Mouse (Mus musculus) embryonic facial prominence, embryonic 12.5 days (tissue): Measurements from ENCODE around the gene H3f3a. TPM values are rescaled to one million over a fixed set of nuclear protein-coding genes. Genes with fewer than 3 reads are reported as not detected.

ENCODE experiments used
- ATAC-seq: fragments of 200-750 bp; cut with Nextera tagmentation; 2 replicates; pipeline ENCODE4 v1.8.0; 2017; ENCODE audit not compliant: insufficient number of reproducible peaks, insufficient read depth, low FRiP score, low TSS enrichment
- H3K27ac ChIP-seq: fragments of 300-500 bp; sonication (generic); 2 replicates; pipeline ENCODE4 v1.5.1; 2016; ENCODE audit warnings: mild to moderate bottlenecking
- H3K27me3 ChIP-seq: fragments of 300-500 bp; sonication (generic); 2 replicates; pipeline ENCODE4 v1.6.1; 2016; ENCODE audit warnings: mild to moderate bottlenecking, moderate library complexity
- H3K36me3 ChIP-seq: fragments of 300-500 bp; sonication (generic); 2 replicates; pipeline ENCODE4 v1.6.1; 2016; ENCODE audit warnings: mild to moderate bottlenecking
- H3K4me1 ChIP-seq: fragments of 300-500 bp; sonication (generic); 2 replicates; pipeline ENCODE4 v1.6.1; 2016
- H3K4me2 ChIP-seq: fragments of 300-500 bp; sonication (generic); replicated peaks from 2 replicates; pipeline ENCODE4 v1.6.1; 2016; ENCODE audit warnings: mild to moderate bottlenecking, moderate library complexity
- H3K4me3 ChIP-seq: fragments of 300-500 bp; sonication (generic); 2 replicates; pipeline ENCODE4 v1.5.1; 2016; ENCODE audit warnings: mild to moderate bottlenecking
- H3K9ac ChIP-seq: fragments of 300-500 bp; sonication (generic); 2 replicates; pipeline ENCODE4 v1.6.1; 2016; ENCODE audit warnings: mild to moderate bottlenecking, moderate library complexity
- H3K9me3 ChIP-seq: fragments of 300-500 bp; sonication (generic); 2 replicates; pipeline ENCODE4 v1.6.1; 2016; ENCODE audit warnings: mild to moderate bottlenecking, moderate library complexity
- WGBS: fragments of 180-500 bp; shearing (Covaris S2); methylation state at CpG from one replicate; pipeline ENCODE4 v1.1.7; 2016; 5-methylcytosine and 5-hydroxymethylcytosine counted together
- polyA plus RNA-seq: library from polyadenylated mRNA; unstranded; fragments of >200 nt; fragmentation: Nextera tagmentation; extraction: Ambion mirVana; gene quantifications from 2 replicates; pipeline ENCODE4 v1.2.1, GENCODE M21; 2016

The H3f3a gene
- polyA plus RNA-seq, 1 experiment from 2014 or later = 3,209 TPM

DNA sequence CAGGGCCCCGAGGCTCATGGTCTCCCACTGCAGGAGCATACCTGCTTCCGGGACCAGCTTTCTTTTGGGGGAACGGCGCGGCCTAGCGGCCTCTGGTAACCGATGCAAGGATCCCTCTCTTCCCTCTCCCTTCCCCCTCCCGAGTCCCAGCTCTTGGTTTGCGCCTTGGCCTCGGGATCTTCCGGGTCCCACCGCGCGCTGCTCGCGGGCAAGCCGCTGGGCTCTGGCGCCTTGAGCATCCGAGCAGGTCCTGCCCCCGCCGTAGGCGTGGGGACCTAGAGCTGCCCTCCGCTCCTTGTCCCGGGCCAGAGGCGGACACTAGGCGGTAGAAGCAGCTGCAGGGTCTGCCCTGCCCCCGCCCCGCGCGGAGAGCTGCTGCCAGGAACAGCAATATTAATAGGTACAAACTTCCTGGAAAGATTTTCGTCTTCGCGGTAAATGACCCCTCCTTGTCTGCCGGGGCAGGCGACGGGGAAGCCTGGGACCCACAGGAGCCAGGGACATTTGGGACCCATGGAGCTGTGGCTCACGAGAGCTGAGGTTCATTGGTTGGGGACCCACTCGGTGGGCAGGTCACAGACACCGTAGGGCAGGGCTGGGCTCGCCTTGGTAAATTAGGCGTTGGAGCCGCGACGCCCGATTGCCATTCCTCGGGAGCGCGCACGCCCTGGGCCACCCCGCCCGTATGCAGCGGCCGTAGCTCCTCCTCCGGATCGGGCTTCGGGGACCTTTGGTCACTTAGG lies 35.9 kb downstream of the H3f3a start:
- Histone ChIP-seq H3K27me3 (no peaks in the 10 kb centered on the region), H3K9ac (peak overlapping the region; percentile 78), H3K9me3 (peaks cover 3% of the 10 kb centered on the region; the same call in 1 of the 2 replicates), H3K36me3 (no peaks in the 10 kb centered on the region), H3K4me1 (peaks cover 19% of the 10 kb centered on the region; the same call in 1 of the 2 replicates), H3K27ac (peak overlapping the region; percentile 90), H3K4me3 (peak overlapping the region; percentile 68), H3K4me2 (peak overlapping the region; percentile 90)
- under 1% methylated on average over 56 of the region's 56 CpGs for WGBS
- ATAC-seq = peak; percentile 85

DNA sequence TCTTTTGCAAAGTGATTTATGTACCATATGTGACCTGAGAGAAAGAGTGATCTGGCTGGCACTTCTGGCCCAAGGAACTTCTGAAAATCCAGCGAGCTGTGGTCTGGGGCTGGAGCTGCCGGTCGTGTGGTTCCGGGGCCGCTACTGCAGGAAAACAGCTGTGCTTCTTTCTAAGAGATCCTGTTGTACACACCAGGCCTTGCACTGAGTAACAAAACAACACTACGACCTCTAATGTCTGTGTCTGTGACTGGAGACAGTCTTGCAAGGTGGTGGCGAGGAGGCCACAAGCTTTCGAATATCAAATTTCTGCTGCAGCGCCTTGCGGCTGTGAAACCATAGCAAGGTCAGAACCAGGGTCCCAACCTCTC lies 36.5 kb downstream of the H3f3a start:
- peak overlapping the region; percentile 68 for H3K4me3 ChIP-seq
- H3K27ac ChIP-seq = peak overlapping the region; percentile 90
- no peaks in the 10 kb centered on the region for H3K27me3 ChIP-seq
- H3K4me2 ChIP-seq = peak overlapping the region; percentile 90
- peaks cover 19% of the 10 kb centered on the region; the same call in 1 of the 2 replicates for H3K4me1 ChIP-seq
- H3K9ac ChIP-seq = peak overlapping the region; percentile 78
- H3K36me3 ChIP-seq = no peaks in the 10 kb centered on the region
- H3K9me3 ChIP-seq = peaks cover 3% of the 10 kb centered on the region; the same call in 1 of the 2 replicates
- WGBS = 4% methylated on average over 10 of the region's 10 CpGs
- no peak for ATAC-seq

DNA sequence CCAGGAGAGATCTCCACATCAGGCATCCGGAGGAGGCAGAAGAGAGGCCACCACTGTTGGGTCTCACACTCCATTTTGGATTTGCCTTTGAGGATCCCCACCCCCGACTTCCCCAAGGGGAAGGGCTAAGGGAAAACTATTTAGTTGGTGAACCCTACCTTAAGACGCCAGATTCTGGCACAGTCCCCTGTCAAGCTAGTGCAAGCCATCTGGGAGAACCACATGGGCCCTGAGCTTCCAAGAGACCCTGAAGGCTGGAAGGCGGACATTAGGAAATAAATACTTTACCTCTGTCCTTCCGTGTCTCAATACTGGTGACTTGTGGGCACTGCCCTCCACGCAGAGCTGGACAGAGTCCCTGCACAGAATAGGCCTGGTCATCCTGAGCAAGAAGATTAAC lies 37.2 kb downstream of the H3f3a start:
- no peaks in the 10 kb centered on the region for H3K27me3 ChIP-seq
- no peak overlapping the region for H3K4me3 ChIP-seq
- H3K9me3 ChIP-seq = peaks cover 3% of the 10 kb centered on the region; the same call in 1 of the 2 replicates
- no peak overlapping the region for H3K4me2 ChIP-seq
- 0 out of 2 replicates have a peak overlapping the region, but pooled peaks have one; percentile 57 for H3K27ac ChIP-seq
- 79% methylated on average over 6 of the region's 6 CpGs for WGBS
- ATAC-seq = no peak
- H3K9ac ChIP-seq = no peak overlapping the region
- peaks cover 19% of the 10 kb centered on the region; the same call in 1 of the 2 replicates for H3K4me1 ChIP-seq
- H3K36me3 ChIP-seq = no peaks in the 10 kb centered on the region

DNA sequence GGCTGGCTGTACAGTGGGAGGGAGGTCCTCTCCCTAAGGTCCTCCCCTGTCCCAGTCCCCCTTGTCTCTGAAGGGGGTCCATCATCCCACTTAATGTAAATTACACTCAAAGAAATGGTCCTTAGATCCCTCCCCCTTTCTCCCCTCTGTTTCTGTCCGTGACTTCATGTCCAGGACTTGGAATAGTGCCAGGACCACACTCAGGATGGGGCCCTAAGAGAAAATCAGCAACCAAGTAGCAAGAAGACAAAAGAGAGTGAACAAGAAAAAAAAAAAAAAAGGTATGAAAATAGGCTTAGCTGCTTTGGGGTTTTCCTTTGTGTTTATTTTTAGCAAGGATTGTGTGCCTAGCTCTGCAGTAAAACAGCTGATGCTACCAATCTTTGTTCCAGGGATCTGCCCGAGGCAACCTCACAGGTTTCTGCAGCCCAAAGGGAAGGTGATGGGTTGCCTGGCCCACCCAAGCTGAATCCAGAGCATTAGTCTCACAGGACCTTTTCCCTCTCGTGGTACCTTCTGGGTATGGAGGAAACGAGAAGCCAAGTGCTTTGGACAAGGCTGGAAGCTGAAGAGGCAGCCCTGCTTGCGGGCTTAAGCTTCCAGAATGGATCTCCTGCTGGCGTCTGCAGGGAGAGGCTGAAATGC lies 37.8 kb downstream of the H3f3a start:
- Histone ChIP-seq H3K9ac (no peak overlapping the region), H3K4me3 (no peak overlapping the region), H3K27me3 (no peaks in the 10 kb centered on the region), H3K27ac (0 out of 2 replicates have a peak overlapping the region, but pooled peaks have one; percentile 57), H3K4me1 (peaks cover 19% of the 10 kb centered on the region; the same call in 1 of the 2 replicates), H3K9me3 (peaks cover 3% of the 10 kb centered on the region; the same call in 1 of the 2 replicates), H3K36me3 (no peaks in the 10 kb centered on the region), H3K4me2 (no peak overlapping the region)
- ATAC-seq = no peak
- 59% methylated on average over 6 of the region's 6 CpGs for WGBS

DNA sequence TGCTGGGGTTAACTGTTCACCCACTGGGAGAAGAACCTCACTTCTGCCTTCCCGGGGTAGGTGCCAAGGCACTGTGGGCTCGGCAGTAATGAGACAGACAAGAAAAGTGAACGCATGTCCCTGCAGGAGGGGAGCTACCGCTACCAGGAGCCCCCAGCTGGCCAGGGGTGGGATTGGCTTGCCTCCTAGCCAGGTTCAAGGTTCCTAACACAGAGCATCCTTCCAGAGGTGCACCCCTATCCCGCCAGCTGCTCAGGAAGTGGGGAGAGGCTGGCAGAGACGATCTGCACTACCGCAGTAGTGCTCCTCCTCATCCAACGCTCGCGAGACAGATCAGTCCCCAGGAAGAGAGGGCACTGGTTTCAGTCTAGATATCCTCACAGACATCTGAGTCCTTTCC lies 38.4 kb downstream of the H3f3a start:
- H3K4me1 ChIP-seq = peaks cover 19% of the 10 kb centered on the region; the same call in 1 of the 2 replicates
- H3K9me3 ChIP-seq = peaks cover 3% of the 10 kb centered on the region; the same call in 1 of the 2 replicates
- H3K4me3 ChIP-seq = no peak overlapping the region
- no peak overlapping the region for H3K27ac ChIP-seq
- ATAC-seq = no peak
- no peak overlapping the region for H3K9ac ChIP-seq
- H3K27me3 ChIP-seq = no peaks in the 10 kb centered on the region
- no peaks in the 10 kb centered on the region for H3K36me3 ChIP-seq
- no peak overlapping the region for H3K4me2 ChIP-seq
- WGBS = 84% methylated on average over 10 of the region's 10 CpGs

DNA sequence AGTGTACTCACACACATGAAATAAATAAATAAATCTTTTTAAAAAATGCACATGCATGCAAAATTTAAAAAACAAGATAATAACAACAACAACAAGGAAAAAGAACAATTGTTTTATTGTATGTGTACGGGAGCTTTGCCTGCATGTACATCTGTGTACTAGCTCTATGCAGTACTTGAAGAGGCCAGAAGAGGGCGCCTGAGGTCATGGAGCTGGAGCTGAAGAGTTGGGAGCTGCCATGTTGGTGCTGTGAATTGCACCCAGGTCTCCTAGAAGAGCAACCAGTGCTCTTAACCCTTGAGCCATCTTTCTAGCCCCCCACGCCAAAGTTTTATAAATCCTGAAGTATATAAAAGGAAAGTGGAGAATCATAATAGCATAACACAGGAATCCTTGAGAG lies 39.1 kb downstream of the H3f3a start:
- ATAC-seq = no peak
- H3K36me3 ChIP-seq = no peaks in the 10 kb centered on the region
- 61% methylated on average over 3 of the region's 3 CpGs for WGBS

DNA sequence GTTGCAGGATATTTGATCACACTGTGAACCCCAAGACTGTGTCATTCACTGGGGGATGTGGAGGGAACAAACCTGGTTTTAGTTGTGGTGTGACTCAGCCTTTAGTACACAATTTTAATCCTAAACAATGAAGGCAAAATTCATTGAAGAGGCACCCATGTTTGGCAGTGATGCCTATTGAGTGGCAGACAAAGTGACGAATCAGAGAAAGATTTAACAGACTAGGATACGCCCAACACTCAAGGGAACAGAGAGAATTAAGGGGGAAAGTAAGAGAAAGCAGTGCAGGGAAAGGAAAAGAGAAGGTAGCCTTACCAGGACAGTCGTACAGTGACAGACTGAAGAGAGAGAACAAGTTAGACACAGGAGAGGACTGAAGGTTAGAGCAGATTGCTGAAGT lies 41.5 kb downstream of the H3f3a start:
- Histone ChIP-seq H3K4me2 (no peak overlapping the region), H3K27ac (no peak overlapping the region), H3K9me3 (peaks cover 3% of the 10 kb centered on the region; the same call in 1 of the 2 replicates), H3K9ac (no peak overlapping the region), H3K4me1 (peaks cover 28% of the 10 kb centered on the region), H3K27me3 (no peaks in the 10 kb centered on the region), H3K4me3 (no peak overlapping the region), H3K36me3 (no peaks in the 10 kb centered on the region)
- no peak for ATAC-seq
- 86% methylated on average over 3 of the region's 3 CpGs for WGBS

More for the DNA sequence above, 39.1 kb downstream of the H3f3a start:
- Histone ChIP-seq H3K4me2 (no peak overlapping the region), H3K9ac (no peak overlapping the region), H3K27me3 (no peaks in the 10 kb centered on the region), H3K4me3 (no peak overlapping the region), H3K27ac (no peak overlapping the region), H3K9me3 (peaks cover 3% of the 10 kb centered on the region; the same call in 1 of the 2 replicates), H3K4me1 (peaks cover 19% of the 10 kb centered on the region; the same call in 1 of the 2 replicates)

DNA sequence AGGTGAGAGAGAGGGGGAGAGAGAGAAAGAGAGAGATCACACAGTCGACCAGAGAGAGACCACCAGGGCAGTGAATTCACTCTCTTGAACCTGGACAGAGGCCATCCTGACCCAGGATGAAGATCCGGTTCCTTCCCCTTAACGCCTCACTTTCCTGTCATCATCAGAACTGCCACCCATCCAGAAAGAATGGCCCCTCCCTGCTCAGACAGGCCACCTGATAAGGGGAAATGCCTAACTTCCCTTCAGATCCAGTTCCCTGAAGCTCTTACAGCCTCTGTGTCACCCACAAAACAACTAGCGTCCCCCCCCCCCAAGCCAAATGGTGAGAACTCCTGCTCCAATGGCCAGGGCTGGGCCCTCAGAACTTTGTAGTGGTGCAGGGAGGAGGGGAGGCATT lies 42.0 kb downstream of the H3f3a start:
- 67% methylated on average over 4 of the region's 4 CpGs for WGBS
- Histone ChIP-seq H3K4me1 (peaks cover 24% of the 10 kb centered on the region), H3K36me3 (no peaks in the 10 kb centered on the region), H3K9ac (no peak overlapping the region), H3K4me2 (no peak overlapping the region), H3K27ac (no peak overlapping the region), H3K9me3 (peaks cover 3% of the 10 kb centered on the region; the same call in 1 of the 2 replicates), H3K4me3 (no peak overlapping the region), H3K27me3 (no peaks in the 10 kb centered on the region)
- no peak for ATAC-seq

DNA sequence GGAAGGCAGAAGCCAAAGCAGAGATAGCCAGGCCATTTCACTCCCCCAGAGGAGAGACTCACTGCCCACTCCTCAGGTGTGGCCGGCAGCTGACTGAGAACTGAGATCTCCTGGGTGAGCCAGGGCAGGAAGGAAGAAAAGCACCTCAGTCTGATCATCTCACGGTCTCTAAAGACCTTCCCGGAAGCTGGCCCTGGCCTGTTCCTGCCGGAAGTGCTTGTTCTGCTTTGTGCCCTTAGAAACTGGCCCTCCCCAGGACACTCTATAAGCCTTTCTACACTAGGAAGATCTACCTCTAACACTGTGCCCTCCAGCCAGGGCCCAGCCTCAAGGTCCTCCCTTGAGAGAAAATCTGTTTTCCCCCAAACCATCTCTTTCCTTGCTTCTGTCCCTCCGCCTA lies 42.4 kb downstream of the H3f3a start:
- no peak overlapping the region for H3K4me3 ChIP-seq
- no peak for ATAC-seq
- no peak overlapping the region for H3K27ac ChIP-seq
- H3K4me2 ChIP-seq = no peak overlapping the region
- H3K4me1 ChIP-seq = peaks cover 20% of the 10 kb centered on the region
- H3K36me3 ChIP-seq = no peaks in the 10 kb centered on the region
- no peak overlapping the region for H3K9ac ChIP-seq
- WGBS = 82% methylated on average over 5 of the region's 5 CpGs
- no peaks in the 10 kb centered on the region for H3K27me3 ChIP-seq
- H3K9me3 ChIP-seq = peaks cover 3% of the 10 kb centered on the region; the same call in 1 of the 2 replicates

DNA sequence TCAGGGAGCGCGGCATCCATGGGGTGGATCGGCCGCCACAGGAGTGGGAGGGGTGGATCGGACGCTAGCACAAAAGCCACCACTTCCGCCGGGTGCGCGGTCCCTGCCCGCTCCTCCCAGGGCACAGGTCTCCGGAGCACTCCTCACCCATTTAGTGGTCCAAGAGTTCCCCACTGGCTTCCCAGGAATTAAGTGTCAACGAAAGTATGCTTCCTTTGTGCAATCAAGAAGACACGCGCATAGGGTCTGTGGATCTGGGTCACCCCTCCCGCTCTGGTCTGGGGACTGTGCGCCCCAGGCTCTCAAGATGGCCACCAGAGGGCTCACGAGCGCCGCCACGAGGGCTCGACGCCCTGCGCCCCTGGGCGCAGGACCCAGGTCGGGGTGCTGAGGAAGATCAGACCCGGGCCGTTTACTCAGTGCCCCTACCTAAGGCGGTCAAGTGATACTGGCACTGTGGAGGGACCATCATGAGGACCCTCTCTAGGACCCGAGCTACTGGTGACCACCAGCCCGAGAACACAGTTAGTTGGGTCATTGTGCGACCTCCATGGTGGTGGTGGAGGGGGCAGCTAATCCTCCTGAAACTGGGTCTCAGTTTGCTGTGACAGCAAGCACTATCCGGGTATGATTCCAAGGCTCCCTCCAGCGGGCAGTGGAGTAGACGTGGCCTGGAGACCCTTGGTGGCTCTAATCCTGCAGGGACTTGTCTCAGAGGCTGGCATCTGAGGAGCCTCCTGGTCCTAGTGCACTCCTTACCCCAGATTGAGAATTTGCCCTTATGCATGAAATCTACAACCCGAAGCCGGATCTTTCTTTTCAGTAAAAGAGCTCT lies 45.2 kb downstream of the H3f3a start:
- Histone ChIP-seq H3K4me3 (peak overlapping the region; percentile 44), H3K27me3 (no peaks in the 10 kb centered on the region), H3K36me3 (no peaks in the 10 kb centered on the region), H3K27ac (peak overlapping the region; percentile 4), H3K9ac (peak overlapping the region; percentile 60), H3K4me1 (peaks cover 12% of the 10 kb centered on the region; the same call in 1 of the 2 replicates), H3K4me2 (peak overlapping the region; percentile 77), H3K9me3 (no peaks in the 10 kb centered on the region)
- peak; percentile 70 for ATAC-seq
- 3% methylated on average over 37 of the region's 37 CpGs for WGBS
